Mouse (Mus musculus) lung, postnatal 25 days (tissue): ENCODE measurements around the gene Slc35c1.

Experiments used
- DNase-seq: peaks from one replicate; pipeline ENCODE4 v3.0.0; 2022; ENCODE audit warnings: low spot score

Slc35c1 gene

DNA sequence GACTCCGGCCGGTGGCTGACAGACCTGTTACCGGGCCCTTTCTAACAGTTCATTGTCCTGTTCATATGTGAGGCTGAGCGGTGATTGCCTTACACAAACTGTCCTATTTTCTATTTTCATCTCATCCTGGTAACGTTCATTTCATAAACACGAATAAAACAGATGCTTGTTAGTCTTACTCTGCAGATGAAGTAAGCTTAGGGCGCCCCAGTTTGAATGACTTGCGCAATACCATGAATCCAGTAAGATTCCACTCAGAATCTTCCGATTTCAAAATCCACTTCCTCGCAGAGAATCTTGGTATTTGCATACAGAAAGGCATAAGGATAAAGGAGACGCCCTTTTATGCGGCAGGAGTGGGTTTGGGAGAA, 26.0 kb downstream of the Slc35c1 start:
- DNase-seq = peak; percentile 61

DNA sequence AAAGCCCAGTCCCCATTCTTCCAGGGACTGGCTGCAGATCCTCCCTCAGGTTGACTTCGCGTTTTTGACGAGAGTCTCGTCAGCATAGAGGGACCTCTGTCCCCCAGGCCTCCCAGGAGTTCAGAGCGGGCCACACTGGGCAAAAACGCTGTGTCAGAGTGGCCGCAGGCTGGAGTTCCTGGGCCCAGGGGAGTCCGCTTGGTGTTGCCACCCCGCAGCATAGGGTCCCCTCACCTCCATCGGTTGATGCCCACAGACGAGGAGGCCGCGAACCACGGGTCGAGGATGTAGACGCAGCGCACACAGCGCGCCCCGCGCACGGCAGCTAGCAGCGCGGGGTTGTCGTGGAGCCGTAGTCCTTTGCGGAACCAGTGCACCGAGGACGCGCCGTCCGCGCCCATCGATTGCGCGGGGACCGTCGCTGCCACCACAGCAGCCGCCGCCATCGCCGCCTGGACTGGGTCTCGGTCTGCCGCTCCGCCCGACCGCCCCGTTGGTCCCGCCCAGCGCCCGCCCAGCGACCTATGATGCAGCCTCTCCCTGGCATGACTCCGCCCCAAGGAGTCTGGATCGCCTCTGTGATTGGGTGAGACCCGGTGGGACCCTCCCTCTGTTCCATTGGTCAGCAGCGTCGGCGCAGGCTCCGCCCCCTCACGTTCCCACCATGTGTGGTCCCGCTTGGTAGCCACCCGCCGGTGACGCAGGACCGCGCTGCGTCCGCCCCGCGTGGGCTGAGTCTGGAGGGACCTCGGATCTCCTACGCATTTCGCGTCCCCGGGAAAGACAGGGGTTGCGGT, 26.6 kb downstream of the Slc35c1 start, which contains the start of gene Cry2:
Cry2 (minus strand) TSS at position 466 of the 797 bp plus-strand sequence.
- peak; percentile 99 for DNase-seq

DNA sequence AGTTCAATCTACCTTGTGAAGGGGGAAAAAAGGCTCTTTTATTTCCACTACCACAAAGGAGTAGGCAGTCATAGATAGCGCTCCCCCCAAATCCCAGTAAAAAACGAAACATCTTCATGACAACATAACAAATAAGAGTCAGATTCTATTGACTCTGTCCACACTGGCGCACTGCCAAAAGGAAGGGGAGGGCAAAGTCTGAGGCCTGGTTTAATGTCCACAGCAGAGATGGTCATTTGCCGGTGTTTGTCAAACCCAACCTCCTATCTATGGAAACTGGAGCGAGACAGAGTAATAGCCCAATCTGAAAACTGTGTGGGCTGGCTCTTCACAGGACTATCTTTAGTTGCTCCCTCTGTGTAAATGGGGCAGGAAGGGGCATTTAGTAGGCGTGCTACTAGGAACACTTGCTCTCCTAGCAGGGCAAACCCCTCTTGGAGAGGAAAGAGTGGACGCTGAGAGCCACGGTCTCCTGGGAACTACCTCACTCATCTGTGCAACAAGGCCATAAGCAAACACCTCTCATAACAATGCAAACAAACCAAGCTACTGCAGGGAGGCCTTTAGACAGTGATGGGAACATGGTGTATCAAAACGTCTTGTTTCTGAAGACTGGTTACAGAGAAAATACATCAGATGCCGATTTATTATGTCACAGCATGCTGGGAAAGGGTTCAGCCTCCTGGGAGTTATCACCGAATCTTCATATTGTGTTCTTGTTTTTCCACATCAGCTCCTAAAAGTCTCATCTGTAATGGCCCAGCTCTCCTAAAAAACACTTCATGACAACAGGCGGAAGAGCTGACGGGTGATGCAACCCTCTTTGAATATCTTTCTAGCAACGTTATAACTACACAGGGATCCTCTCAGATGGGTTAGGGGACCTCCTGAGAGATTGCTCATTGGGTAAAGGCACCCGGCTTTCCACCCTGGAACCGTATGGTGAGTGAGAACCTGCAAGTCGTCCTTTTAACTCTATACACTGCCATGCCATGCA, 27.7 kb downstream of the Slc35c1 start:
- peak; percentile 79 for DNase-seq

DNA sequence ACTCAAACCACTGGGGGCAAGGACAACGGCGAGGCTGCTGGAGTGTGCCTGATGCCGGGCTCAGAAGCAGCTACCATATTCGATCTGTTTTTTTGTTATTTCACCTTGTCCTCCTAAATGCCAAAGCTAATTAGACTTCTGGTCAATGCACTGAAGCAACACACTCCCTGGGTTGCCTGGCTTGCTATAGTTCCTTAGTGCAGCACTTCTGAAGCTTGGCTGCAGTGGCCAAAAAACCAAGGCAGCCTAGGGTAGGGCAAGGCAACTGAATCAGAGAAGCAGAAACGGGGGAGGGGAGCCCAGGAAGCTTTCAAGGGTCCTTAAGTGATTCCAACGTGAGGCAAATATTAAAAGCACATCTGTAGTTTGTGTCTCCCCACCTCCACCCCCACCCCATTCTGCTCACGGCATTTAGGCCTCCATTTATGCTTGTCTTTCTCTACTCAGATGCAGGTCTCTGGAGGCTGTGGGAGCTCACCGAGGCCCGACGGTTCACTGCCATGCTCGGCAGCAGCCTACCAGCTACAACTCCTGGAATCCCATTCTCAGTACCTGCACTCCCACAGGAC, 28.6 kb downstream of the Slc35c1 start:
- DNase-seq = no peak

DNA sequence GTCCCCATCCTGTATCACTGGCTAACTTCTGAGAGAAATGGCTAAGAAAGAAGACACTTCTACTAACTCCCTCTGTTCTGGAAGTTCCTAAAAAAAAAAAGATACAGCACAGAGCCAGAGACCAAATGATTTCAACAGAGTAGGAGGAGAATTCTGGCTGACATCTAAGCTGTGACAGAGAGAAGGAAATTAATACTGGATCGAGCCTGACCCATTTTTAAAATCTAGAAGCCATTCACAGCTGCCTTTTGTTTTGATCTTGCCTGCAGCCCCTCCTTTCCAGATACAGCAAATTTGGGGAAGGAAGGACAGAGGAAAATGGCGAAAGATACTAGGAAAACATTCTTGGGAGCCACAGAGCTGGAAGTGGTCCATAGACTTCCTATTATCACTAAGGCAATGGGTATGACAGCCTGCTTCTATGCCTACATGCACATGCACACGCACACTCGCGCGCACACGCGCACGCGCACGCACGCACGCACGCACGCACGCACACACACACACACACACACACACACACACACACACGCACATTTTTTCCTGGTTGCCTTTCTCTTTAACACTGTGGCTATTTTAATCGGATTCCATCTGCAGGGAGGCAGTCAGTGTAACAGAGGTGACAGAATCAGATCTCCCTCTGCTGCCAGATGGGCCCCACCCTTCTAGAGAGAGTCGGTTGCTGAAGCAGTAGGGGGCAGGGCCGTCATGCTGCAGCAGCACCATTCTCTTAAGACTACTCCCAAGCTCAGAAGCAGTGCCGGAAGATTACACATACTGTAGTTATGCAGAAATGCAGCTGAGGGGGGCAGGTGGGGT, 29.4 kb downstream of the Slc35c1 start:
- DNase-seq = peak; percentile 74

DNA sequence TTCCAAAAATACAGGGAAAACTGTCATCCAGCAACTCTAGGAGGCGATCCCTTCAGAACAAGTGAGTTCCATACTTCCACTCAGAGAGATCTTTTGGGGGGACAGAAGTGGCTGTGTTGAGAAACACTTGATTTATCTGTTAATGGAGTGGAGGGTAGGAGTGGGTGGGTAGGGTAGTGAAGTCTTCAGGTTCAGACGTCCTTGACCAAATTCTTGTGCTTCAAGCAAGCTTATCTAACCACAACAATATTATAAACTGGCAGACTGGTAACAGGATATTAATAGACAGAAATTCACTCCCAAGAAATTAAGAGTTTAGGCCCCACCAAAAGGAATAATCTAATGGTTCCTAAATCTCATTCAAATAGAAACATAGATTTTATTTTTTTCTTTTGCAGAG, 30.2 kb downstream of the Slc35c1 start:
- no peak for DNase-seq

DNA sequence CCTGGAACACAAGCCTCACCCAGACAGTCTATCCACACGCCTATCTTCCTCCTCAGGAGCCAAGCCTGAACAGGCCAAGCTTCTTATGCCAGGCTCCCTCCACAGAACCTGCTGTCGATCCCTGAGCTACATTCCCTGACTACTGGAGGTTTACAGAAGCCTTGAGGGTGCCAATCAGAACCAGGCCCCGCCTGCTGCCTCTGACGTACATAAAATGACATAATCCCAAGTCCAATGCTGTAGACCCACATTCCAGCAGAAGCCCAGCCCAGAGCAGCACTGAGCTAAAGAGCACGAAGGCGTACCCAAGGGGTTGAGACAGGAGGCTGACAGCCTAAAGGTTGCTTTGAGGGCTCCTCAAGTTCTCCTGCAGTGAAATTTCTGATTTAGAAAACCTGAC, 32.5 kb downstream of the Slc35c1 start:
- DNase-seq = peak; percentile 94

DNA sequence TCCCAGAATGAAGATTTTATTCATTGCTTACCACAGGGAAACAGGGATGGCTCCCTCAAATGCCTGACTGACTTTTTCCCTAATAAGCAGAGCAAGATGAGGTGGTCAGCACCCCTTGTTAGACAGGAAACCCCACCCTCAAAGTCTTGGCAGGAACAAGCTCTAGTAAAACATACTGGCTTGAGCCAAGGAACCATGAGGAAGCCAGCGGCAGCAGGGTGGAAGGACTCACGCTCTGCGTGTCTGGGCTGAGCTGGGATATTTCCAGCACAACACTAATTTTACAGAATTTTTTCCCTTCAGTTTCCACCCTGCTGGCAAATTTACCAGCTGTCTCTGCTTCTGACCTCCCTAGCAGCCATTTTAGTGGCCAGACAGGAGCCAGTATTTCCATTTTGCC, 33.9 kb downstream of the Slc35c1 start:
- DNase-seq = peak; percentile 50

DNA sequence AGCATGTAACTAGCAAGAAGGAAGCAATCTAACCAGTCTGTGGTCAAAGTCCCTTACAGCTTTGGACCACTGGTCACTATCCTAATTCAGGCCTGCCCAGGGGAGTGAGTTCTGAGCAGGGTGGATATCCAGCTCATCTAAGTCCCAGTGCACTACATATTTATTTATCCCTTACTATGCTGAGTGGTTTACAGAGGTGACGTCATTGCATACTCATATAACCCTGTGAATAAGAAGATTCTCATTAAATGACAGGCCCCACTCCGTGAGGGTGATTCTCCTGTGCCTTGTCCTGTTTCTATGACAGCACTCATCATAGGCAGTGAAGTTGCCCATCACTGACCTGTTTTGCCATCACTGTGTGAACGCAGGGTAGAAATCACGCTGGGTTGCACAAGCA, 35.0 kb downstream of the Slc35c1 start:
- no peak for DNase-seq

DNA sequence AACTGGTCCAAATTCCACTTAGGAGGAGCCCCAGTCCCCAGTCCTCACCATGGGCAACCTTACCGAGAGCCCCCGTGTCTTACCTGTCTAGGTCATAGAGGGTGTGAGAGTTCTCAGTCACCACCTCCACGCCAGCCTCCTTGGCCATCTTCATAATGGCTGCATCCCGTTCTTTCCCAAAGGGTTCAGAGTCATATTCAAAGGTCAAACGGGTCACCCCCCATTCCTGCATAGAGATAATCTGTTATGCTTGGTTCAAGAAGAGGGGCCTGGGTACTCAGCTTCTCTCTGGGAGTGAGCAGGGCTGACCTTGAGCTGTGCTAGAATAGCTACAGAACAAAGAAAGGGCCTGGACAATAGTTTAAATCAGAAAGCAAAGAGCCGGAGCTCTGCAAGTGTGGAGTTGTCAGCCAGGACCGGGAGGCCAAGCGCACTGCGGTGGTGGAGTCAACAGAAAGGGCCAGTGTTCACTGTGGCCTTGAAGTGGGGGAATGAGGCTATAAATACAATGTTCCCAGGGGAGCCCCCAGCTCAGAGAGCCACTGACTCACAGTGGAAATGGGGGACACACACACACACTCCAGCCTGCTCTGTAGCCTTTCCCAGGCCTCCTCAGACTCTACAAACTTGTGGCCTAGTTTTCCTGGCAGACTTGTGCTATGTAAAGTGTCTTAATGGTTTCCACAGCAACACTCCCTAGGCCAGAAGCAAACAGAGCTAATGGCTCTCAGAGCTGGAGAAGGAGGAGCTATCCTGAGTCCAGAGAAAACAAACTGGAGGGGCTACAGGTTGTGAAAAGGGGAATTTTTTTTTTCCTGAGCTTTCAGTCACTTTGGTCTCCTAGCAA, 35.7 kb downstream of the Slc35c1 start:
- peak; percentile 91 for DNase-seq

DNA sequence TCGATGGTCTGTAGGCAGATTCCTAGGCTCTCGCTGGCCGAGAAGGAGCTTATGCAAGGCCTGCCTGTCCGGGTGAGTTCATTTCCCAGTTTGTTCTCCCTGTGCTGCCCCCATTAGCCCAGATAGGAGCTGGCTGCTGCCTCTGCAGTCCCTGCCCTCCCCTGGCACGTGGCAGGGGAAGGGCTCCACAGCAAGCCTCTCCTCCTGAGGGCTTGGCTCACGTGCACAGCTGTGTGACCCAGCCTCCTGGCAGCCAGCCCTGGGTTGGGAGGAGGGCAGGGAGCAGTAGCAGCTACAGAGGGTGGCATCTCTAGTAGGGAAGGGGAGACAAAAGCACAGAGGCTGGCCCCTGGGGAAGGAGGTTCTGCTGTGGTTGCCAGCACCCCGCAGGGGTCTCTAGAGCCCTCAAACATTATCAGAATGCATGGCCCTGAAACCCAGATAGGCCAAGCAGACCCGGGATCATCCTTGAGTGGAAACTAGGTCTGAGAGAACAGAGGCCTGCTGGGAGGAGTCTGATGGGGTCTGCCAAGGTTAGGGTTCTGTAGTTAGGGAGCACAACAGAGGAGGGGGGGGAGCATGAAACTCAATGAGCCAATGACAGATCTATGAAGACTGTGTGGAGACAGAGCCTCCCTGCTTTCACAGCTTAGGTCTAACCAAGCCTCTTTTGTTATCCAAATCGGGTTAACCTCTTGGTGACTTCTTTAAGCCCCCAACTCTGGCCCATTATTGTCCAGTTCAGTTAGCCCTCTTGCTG, 36.5 kb downstream of the Slc35c1 start:
- DNase-seq = peak; percentile 98

DNA sequence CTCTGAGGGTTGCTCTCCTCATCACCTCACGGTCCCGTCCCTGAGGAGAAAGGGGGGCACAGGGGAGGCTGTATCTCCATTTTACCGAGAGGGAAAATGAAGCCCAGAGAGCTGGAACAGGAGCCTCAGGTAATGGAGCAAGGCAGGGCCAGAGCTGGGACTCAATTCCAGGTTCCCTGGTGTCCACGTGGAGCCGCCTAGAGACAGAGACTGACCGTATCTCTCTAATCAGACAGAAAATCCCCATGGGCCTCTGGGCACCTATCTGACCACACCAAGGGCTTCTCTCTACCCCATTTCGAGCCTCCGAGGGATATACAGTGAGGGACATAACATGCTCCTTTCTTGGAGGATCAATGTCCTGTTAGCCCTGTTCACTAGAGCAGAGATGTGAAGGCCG, 37.2 kb downstream of the Slc35c1 start:
- DNase-seq = no peak

DNA sequence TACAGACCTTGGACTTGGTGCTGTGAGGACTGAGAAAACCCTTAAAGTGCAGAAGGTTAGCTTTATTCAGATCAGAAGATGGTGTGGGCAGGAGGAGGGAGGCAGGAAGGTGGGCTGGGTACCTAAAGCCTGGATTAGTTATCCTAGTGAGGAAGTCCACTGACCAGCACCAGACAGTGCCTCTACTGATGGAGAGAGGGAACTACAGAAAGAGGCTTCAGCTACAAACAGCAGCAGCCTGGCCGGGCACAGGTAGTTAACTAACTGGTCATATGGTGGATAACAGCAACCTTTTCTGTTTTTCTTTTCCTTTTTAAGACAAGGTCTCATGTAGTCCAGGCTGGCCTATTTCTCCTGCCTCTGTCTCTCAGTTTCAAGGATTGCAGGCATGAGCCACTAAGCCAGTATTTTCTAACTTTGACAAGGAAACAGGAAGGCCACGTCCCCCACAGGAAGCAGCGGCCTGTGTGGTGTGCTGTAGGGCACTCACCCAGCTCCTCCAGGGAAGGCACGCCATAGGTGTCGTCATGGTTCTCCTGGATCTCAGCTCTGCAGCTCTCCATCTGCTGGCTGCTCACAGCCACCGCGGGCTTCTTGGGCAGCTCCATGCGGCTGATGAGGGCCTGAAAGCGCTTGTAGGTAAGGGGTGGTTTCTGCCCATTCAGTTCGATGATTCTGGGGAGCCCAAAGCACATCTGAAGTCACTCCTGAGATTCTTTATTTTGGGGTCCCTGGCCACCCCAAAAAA, 37.8 kb downstream of the Slc35c1 start:
- no peak for DNase-seq

DNA sequence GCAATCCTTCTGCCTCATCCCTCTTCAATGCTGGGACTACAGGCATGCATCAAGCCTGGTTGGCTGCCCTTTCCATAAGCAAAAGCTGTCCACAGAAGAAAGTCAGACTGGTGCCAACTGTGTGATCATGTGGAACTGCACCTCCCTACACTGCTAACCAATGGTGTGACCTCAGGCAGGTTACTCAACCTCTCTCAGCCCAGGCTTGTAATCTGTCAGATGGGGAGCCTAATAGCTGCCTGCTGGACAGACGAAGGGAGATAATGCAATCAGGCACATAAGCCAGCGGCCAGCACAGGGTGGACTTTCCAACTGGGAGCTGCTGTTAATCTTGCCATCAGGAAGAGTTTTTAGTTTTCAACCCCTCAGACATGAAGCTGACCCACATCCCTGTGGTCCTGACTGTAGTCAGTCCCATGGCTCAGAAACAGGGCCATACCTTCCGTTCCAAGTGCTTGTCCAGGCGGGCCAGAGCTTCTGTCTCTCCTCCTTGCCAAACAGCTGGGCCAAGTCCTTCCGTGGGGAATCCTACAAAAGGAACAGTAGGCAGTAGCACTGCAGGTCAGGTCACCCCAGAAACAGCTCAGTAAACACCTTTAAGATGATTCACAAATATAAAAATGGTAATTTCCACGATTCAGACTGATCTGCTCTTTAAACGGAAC, 38.5 kb downstream of the Slc35c1 start:
- DNase-seq = no peak

DNA sequence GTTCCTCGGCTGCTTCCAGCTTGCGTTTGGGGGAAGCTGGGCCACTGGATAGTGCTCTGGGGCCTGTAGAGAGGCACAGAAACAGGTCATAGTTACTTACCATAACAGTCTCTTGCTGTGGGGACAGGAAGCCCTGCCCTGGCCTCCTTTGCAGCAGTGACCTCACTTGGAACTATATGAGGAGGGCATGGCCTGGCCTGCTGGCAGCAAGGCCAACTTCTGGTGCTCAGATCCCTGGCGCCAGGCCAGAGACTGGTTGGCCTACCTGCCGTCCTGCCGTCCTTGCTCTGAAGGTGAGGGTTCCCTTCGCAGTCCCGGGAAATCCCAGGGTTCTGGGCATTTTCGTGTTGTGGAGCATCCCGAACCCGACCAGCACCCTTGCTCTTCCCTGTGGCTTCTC, 48.6 kb downstream of the Slc35c1 start:
- DNase-seq = no peak

DNA sequence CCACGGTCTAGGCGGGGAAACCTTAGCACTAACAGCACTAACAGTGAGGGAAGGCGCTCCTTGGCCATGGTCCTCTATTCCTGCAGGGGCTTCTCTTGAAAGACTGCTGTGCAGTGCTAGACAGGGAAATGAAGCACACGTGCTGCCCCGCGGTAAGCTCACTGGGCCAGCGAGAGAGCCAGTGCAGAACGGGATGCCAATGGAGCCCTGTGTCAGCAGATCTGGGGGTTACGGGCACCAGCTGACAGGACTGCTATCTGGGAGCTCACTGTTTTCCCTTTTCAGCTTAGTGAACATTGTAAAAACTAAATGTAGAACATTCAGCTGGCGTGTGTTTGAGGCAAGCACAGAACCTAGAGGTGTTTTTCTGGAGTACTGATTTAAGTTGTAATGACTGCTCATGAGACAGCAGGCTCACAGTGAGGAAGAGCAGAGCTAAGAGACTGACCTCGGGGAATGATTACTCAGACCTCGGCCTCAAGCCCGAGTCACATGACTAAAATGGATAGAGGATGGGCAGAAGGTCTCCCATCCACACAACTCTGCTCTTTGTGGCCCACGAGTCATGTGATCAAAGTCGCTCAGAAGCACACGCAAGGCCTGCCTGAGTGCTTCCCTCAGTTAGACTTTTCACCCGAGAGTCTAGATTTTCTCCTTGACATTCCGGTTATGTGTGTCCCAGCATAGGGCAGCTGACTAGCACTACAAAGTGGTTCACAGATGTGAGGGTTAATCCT, 51.9 kb downstream of the Slc35c1 start:
- no peak for DNase-seq

DNA sequence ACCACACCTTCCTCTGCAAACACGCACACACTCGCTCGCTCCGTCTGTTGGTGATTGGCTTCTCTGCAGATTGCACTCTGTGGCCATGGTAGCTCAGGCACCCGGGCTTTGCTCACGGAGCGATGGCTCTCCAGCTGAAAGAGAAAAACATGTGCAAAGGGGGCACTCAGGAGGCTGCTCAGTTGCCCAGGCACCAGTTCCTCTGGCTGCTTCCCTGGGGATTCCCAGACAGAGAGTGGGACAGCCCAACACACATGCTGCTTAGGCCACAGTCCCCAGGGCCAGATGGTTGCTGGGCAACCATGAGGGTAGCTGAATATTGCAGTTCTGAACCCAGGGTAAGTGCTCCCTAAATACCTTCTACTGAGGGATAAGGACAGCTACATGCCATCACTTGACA, 54.7 kb downstream of the Slc35c1 start:
- DNase-seq = no peak

DNA sequence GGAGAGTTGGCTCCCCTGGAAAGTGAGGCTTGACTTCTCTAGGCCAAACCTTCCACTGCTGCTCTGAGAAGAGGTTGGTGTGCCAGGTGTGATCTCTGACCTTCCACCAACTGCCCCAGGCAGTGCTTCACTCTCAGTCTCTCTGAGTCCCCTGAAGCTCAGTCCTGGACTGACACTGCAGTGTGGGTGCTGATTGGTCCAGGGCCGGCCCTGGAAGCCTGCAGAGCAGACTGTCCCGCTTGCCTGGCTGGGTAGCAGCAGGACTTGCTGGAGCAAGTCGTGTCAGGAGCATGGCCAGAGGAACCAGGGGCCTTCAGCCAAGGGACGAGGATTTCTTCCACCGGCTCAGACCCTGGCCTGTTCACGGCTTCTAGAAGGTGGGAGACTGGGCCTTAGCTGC, 55.6 kb downstream of the Slc35c1 start:
- no peak for DNase-seq
